9 mouse cellular contexts compared by ENCODE assay signal in the genomic region with DNA sequence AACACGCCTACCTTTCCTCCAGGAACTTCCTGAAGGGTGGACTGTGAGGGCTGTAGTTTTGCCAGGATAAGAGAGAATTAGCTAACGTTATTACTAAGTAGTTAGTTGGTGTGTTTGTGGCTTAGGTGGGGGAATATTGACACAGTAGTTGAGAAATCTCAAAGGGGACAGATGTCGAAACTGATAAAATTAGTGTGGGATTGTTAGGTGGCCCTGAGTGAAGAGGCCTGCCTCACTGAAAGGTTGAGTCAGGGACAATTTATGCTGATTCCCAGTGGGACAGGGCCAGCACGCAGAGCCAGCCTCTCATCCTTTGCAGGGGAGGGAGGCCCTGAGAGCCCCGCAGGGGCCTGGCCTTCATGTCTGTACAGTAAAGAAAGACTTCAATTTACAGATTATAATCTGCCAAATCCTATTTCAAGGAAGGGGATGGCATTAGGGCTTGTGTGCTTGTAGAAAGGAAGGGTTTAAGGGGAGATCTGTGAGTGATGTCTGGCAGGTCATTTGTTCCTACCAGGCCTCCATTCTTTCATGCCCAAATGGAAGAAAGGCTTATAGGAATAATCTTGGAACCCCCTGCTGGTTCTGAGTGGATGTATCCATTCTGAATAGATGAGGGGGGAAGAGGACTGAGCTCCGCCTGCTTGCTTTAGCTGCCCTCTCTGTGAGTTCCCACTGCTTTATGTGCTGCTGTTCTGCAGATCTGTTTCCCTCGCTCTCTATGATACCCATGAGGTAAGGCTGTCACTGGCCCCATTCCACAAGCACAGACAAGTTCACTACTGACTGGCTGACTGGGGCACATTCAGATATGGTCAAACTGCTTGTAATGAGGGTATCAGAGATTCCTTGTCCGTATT. TPM values are rescaled to one million over a fixed set of nuclear protein-coding genes. Genes with fewer than 3 reads are reported as not detected.
DNase-seq lines count a peak whose midpoint lies in the region; ATAC-seq and TF ChIP-seq lines count a peak whose summit lies in the region.
"Had no signal": no experiment of that assay in that cellular context is flagged by ENCODE, and none has a peak within 500 bp of the region (broad histone marks: within the 10 kb centered on the region; RNA-seq: fewer than 3 reads in every experiment).

No protein-coding gene starts in this region.

- H3K9ac ChIP-seq in lung, embryonic 16.5 days (ENCODE audit: low read length) = no peak overlapping the region
- H3K9ac ChIP-seq in intestine, embryonic 16.5 days (ENCODE audit: low read depth, low read length) = no peak overlapping the region

- H3K27ac ChIP-seq in lung, embryonic 16.5 days (ENCODE audit: low read length) = no peak overlapping the region
- H3K27ac ChIP-seq in intestine, embryonic 16.5 days (ENCODE audit: low read length) = peak overlapping the region; percentile 56
- H3K27ac ChIP-seq: gastrocnemius, adult 2 months had no signal

- ATAC-seq in lung, embryonic 16.5 days (ENCODE audit: low read depth) = 0 out of 2 replicates have a peak, but pooled peaks have one; percentile 52
- ATAC-seq in intestine, embryonic 16.5 days = peak; percentile 71

- H3K27me3 ChIP-seq in lung, embryonic 16.5 days (ENCODE audit: control insufficient read depth, insufficient read depth, low read depth, low read length) = no peaks in the 10 kb centered on the region
- H3K27me3 ChIP-seq in intestine, embryonic 16.5 days (replicated peaks; ENCODE audit: control insufficient read depth, insufficient read depth, low read length) = no peaks in the 10 kb centered on the region

- H3K36me3 ChIP-seq in lung, embryonic 16.5 days (ENCODE audit: control insufficient read depth, insufficient read depth, low read length) = no peaks in the 10 kb centered on the region
- H3K36me3 ChIP-seq in intestine, embryonic 16.5 days (ENCODE audit: control insufficient read depth, insufficient read depth, low read length) = no peaks in the 10 kb centered on the region

- no peak for TF ChIP-seq CTCF in lung, adult 2 months (IDR thresholded peaks at IDR 0.05; ENCODE audit: insufficient read depth, low read length)

- H3K4me3 ChIP-seq in lung, embryonic 16.5 days (ENCODE audit: low read length) = no peak overlapping the region
- no peak overlapping the region for H3K4me3 ChIP-seq in lung, adult 2 months (replicated peaks; ENCODE audit: extremely low read depth, low read depth, low read length)
- no peak overlapping the region for H3K4me3 ChIP-seq in intestine, embryonic 16.5 days (ENCODE audit: low read length)
- H3K4me3 ChIP-seq: gastrocnemius, adult 2 months had no signal

- H3K4me2 ChIP-seq in lung, embryonic 16.5 days (ENCODE audit: low read depth, low read length) = no peak overlapping the region
- H3K4me2 ChIP-seq in intestine, embryonic 16.5 days (ENCODE audit: low read depth, low read length) = no peak overlapping the region

- WGBS in lung, embryonic 16.5 days = 59% methylated on average over 8 of the region's 8 CpGs
- 53% methylated on average over 8 of the region's 8 CpGs for WGBS in lung, adult 2 months
- WGBS in intestine, embryonic 16.5 days = 57% methylated on average over 8 of the region's 8 CpGs

- no peak for TF ChIP-seq POLR2A in lung, adult 2 months (IDR thresholded peaks at IDR 0.05; ENCODE audit: borderline replicate concordance, extremely low read depth, low read depth, low read length)

- peak; percentile 62 for DNase-seq in embryo, embryonic 10.5 days (ENCODE audit: low spot score)
- no peak for DNase-seq in embryo, embryonic 10 days (ENCODE audit: low spot score)
- no peak for DNase-seq in lung, adult 2 months
- peak; percentile 76 for DNase-seq in retina, embryonic 14.5 days (ENCODE audit: low spot score)
- DNase-seq in frontal cortex, postnatal 14 days (ENCODE audit: low spot score in 2 of 2) = no peak
- no peak for DNase-seq in right cerebral cortex, adult 18-20 months
- DNase-seq: gastrocnemius, adult 2 months had no signal

- no peaks in the 10 kb centered on the region for H3K9me3 ChIP-seq in lung, embryonic 16.5 days (ENCODE audit: control insufficient read depth, low read length)
- no peaks in the 10 kb centered on the region for H3K9me3 ChIP-seq in intestine, embryonic 16.5 days (ENCODE audit: control insufficient read depth, low read length)

- H3K4me1 ChIP-seq in lung, embryonic 16.5 days (replicated peaks; ENCODE audit: control insufficient read depth, insufficient read depth, low read length) = peaks cover 8% of the 10 kb centered on the region; the same call in 1 of the 2 replicates
- peaks cover 8% of the 10 kb centered on the region for H3K4me1 ChIP-seq in lung, adult 2 months (ENCODE audit: control insufficient read depth, insufficient read depth, low read length)
- peaks cover 17% of the 10 kb centered on the region for H3K4me1 ChIP-seq in intestine, embryonic 16.5 days (ENCODE audit: control insufficient read depth, insufficient read depth, low read length)

RNA-seq across cellular contexts. Expression of a gene that starts 41.7 kb away (rescaled TPM):
- polyA plus RNA-seq in lung, embryonic 16.5 days (2015; fragmentation: Nextera tagmentation; extraction: Ambion mirVana) = 33.2 and 35.2 TPM in 2 replicates
- polyA plus RNA-seq in lung, adult 2 months (2012; rRNA removed) = 24.5 and 29.0 TPM in 2 replicates
- 20.8 and 21.5 TPM in 2 replicates for polyA plus RNA-seq in intestine, embryonic 16.5 days (2015; fragmentation: Nextera tagmentation; extraction: Ambion mirVana)

Comparison
In these comparisons a context has a peak if more than half of its experiments do, and no peak if none do; other contexts are left out.
1. DNase-seq: peak in embryo, embryonic 10.5 days (single experiment) and retina, embryonic 14.5 days (single experiment); none in embryo, embryonic 10 days (single experiment), lung, adult 2 months (single experiment), frontal cortex, postnatal 14 days (0 of 2) and right cerebral cortex, adult 18-20 months (single experiment).